Mouse (Mus musculus): ENCODE data around the gene Lypd6b. TPM values are rescaled to one million over a fixed set of nuclear protein-coding genes. Genes with fewer than 3 reads are reported as not detected.

The Lypd6b gene
- polyA plus RNA-seq, 1 experiment, result 0.20 TPM

DNA sequence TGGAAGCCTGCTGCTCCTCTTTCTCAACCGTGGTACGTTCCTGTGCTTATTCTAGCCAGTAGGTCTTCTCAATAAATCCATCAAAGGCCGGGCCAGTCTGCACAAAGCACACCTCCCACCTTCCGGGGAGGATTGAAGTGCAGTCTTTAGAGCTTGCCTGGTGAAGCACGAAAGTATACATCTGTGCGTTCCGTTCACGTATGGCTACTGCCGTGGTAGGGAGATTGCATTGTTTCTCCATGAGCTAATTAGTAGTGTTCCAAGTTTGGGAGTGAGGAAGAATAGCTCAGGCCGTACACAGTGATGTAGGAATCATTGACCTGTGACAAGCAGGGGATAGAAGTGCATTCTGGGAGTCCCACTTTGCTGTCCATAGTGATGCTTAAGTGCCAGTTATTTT lies 130.0 kb downstream of the Lypd6b start:
- Histone ChIP-seq H3K36me3 (ENCODE audit: control insufficient read depth, insufficient read depth, low read length) (no peaks in the 10 kb centered on the region), H3K4me1 (ENCODE audit: control insufficient read depth, insufficient read depth, low read length) (no peaks in the 10 kb centered on the region), H3K27ac (ENCODE audit: control insufficient read depth, insufficient read depth, low read depth, low read length) (no peak overlapping the region), H3K27me3 (ENCODE audit: control insufficient read depth, insufficient read depth, low read length) (no peaks in the 10 kb centered on the region), H3K4me3 (ENCODE audit: control insufficient read depth, low read depth, low read length) (no peak overlapping the region)
- no peak for TF ChIP-seq CTCF (IDR thresholded peaks at IDR 0.05; ENCODE audit: control insufficient read depth, insufficient read depth, insufficient replicate concordance, low read depth, low read length)
- TF ChIP-seq POLR2A (IDR thresholded peaks at IDR 0.05; ENCODE audit: control insufficient read depth, low read depth, low read length), result no peak

DNA sequence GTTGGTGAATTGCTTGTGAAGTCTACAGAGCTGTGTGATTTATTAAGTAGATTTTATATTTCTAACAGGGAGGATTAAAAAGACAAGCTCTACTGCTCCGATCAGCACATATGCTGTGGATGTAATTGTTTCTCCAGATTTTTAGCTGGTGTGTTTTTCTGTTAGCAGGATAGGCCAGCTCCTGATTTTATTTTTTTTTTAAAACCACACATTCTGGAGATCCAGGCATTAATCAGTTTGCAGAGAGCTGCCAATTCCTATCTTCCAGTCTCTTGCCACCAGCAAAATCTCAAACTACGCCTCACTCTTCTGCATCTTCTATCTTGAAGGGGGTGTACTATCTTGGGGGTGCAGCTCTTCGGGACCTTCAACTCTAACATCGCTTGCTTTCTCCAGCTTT lies 130.6 kb downstream of the Lypd6b start:
- H3K4me1 ChIP-seq (ENCODE audit: control insufficient read depth, insufficient read depth, low read length), result no peaks in the 10 kb centered on the region
- no peak overlapping the region for H3K4me3 ChIP-seq (ENCODE audit: control insufficient read depth, low read depth, low read length)
- H3K27ac ChIP-seq (ENCODE audit: control insufficient read depth, insufficient read depth, low read depth, low read length), result no peak overlapping the region
- TF ChIP-seq CTCF (IDR thresholded peaks at IDR 0.05; ENCODE audit: control insufficient read depth, insufficient read depth, insufficient replicate concordance, low read depth, low read length) (no peak), POLR2A (IDR thresholded peaks at IDR 0.05; ENCODE audit: control insufficient read depth, low read depth, low read length) (no peak)
- H3K27me3 ChIP-seq (ENCODE audit: control insufficient read depth, insufficient read depth, low read length), result no peaks in the 10 kb centered on the region
- no peaks in the 10 kb centered on the region for H3K36me3 ChIP-seq (ENCODE audit: control insufficient read depth, insufficient read depth, low read length)

DNA sequence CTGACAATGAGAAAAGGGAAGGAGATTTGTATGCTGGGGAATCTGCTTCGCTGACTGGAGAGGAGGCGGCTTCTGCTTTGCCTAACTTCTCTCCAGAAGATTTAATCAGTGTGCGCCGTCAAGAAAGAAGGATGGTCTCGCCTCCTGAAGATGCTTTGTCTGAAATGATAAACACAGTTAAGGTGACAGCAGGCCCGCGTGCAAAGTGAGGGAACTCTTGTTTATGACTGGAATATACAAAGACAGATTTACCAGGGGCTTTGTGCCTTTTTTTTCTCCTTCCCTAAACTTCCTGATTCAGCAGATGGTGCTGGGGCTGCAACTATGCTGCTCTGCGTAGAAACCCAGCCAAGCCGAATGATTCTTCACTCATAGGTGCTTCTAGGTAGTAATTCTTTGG lies 131.2 kb downstream of the Lypd6b start:
- Histone ChIP-seq H3K4me1 (ENCODE audit: control insufficient read depth, insufficient read depth, low read length) (no peaks in the 10 kb centered on the region), H3K27me3 (ENCODE audit: control insufficient read depth, insufficient read depth, low read length) (no peaks in the 10 kb centered on the region), H3K4me3 (ENCODE audit: control insufficient read depth, low read depth, low read length) (no peak overlapping the region), H3K36me3 (ENCODE audit: control insufficient read depth, insufficient read depth, low read length) (no peaks in the 10 kb centered on the region), H3K27ac (ENCODE audit: control insufficient read depth, insufficient read depth, low read depth, low read length) (no peak overlapping the region)
- TF ChIP-seq POLR2A (IDR thresholded peaks at IDR 0.05; ENCODE audit: control insufficient read depth, low read depth, low read length) (no peak), CTCF (IDR thresholded peaks at IDR 0.05; ENCODE audit: control insufficient read depth, insufficient read depth, insufficient replicate concordance, low read depth, low read length) (no peak)

DNA sequence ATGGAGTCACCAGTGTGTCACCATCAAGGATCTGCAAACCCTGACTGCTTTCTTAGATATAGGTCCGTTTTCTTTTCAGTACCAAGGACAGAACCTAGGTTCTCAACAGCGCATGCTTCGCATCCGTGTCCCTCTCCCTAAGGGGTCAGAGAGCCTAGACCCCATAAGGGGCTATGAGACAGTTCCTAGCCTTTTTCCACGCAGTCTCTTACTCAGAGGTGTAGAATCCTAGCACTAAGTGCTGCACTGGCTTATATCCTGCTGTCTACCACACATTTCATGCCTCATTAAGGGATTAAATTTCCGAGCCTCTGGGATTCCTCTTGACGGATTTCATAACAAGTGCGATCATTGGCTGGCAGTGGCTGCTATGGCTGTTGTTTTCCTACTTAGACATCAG lies 134.5 kb downstream of the Lypd6b start:
- no peaks in the 10 kb centered on the region for H3K36me3 ChIP-seq (ENCODE audit: control insufficient read depth, insufficient read depth, low read length)
- H3K27me3 ChIP-seq (ENCODE audit: control insufficient read depth, insufficient read depth, low read length), result no peaks in the 10 kb centered on the region
- no peak for TF ChIP-seq POLR2A (IDR thresholded peaks at IDR 0.05; ENCODE audit: control insufficient read depth, low read depth, low read length)
- no peak for TF ChIP-seq CTCF (IDR thresholded peaks at IDR 0.05; ENCODE audit: control insufficient read depth, insufficient read depth, insufficient replicate concordance, low read depth, low read length)

DNA sequence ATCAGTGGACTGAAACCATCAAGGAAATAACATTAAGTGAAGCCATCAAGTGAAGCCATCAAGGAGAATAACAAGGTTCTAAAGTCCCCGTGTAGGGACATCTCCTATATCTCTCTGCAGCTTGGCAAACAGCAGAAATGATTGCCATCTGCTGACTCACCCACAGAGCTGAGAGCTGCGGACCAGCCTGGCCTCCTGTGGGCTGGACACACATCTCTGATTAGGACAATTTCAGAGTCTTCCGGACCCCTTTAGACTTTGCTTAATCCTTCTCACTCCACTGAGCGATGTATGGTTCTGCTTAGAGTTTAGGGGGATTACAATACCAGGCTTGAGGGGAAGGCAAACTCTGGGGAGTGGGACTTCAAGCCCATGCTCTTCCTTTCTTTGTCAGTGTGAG lies 135.3 kb downstream of the Lypd6b start:
- no peaks in the 10 kb centered on the region for H3K36me3 ChIP-seq (ENCODE audit: control insufficient read depth, insufficient read depth, low read length)
- no peak overlapping the region for H3K4me3 ChIP-seq (ENCODE audit: control insufficient read depth, low read depth, low read length)
- TF ChIP-seq CTCF (IDR thresholded peaks at IDR 0.05; ENCODE audit: control insufficient read depth, insufficient read depth, insufficient replicate concordance, low read depth, low read length), result no peak
- TF ChIP-seq POLR2A (IDR thresholded peaks at IDR 0.05; ENCODE audit: control insufficient read depth, low read depth, low read length), result no peak

More for the DNA sequence above, 134.5 kb downstream of the Lypd6b start:
- Histone ChIP-seq H3K4me3 (ENCODE audit: control insufficient read depth, low read depth, low read length) (no peak overlapping the region), H3K27ac (ENCODE audit: control insufficient read depth, insufficient read depth, low read depth, low read length) (no peak overlapping the region), H3K4me1 (ENCODE audit: control insufficient read depth, insufficient read depth, low read length) (no peaks in the 10 kb centered on the region)

DNA sequence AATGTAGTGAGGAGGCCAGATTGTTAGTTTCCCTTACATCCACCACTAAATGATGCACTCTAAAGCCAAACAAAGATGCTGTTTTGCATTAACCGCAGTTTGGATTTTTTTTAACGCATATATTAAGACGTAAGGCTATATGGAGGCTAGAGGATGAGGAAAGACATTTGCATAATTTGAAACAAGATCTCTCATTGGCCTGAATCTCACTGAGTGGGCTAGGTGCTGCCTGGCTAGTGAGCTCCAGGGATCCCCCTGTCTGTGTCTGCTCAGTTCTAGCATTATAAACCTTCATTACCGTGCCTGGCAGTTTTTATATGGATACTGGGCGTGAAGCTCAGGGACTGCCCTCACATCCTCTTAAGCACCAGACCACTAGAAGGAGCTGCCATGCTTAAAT lies 138.7 kb downstream of the Lypd6b start:
- TF ChIP-seq CTCF (IDR thresholded peaks at IDR 0.05; ENCODE audit: control insufficient read depth, insufficient read depth, insufficient replicate concordance, low read depth, low read length), result no peak
- no peak for TF ChIP-seq POLR2A (IDR thresholded peaks at IDR 0.05; ENCODE audit: control insufficient read depth, low read depth, low read length)
- H3K36me3 ChIP-seq (ENCODE audit: control insufficient read depth, insufficient read depth, low read length), result no peaks in the 10 kb centered on the region
- no peak overlapping the region for H3K4me3 ChIP-seq (ENCODE audit: control insufficient read depth, low read depth, low read length)

More for the DNA sequence above, 135.3 kb downstream of the Lypd6b start:
- no peaks in the 10 kb centered on the region for H3K4me1 ChIP-seq (ENCODE audit: control insufficient read depth, insufficient read depth, low read length)
- no peaks in the 10 kb centered on the region for H3K27me3 ChIP-seq (ENCODE audit: control insufficient read depth, insufficient read depth, low read length)
- no peak overlapping the region for H3K27ac ChIP-seq (ENCODE audit: control insufficient read depth, insufficient read depth, low read depth, low read length)

DNA sequence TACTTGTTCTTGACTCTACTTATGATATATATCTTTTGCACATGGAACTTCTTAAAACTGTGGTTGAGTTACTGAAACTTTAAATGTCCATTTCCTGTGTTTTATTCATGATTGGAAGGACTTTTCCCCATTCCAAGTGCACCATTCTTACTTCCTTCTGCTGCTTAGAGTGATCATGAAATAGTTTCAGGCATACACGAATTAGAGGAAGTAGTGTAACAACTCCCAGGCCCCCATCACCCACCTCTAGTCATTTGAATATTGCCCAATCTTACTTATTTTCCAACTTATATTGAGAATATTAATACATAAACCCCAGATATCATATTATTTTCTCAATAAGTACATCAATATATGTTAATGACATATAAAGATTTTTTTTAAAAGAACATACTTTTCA lies 139.9 kb downstream of the Lypd6b start:
- Histone ChIP-seq H3K4me3 (ENCODE audit: control insufficient read depth, low read depth, low read length) (no peak overlapping the region), H3K4me1 (ENCODE audit: control insufficient read depth, insufficient read depth, low read length) (no peaks in the 10 kb centered on the region), H3K27me3 (ENCODE audit: control insufficient read depth, insufficient read depth, low read length) (no peaks in the 10 kb centered on the region), H3K36me3 (ENCODE audit: control insufficient read depth, insufficient read depth, low read length) (no peaks in the 10 kb centered on the region), H3K27ac (ENCODE audit: control insufficient read depth, insufficient read depth, low read depth, low read length) (no peak overlapping the region)
- TF ChIP-seq CTCF (IDR thresholded peaks at IDR 0.05; ENCODE audit: control insufficient read depth, insufficient read depth, insufficient replicate concordance, low read depth, low read length), result no peak
- TF ChIP-seq POLR2A (IDR thresholded peaks at IDR 0.05; ENCODE audit: control insufficient read depth, low read depth, low read length), result no peak

More for the DNA sequence above, 138.7 kb downstream of the Lypd6b start:
- Histone ChIP-seq H3K27ac (ENCODE audit: control insufficient read depth, insufficient read depth, low read depth, low read length) (no peak overlapping the region), H3K4me1 (ENCODE audit: control insufficient read depth, insufficient read depth, low read length) (no peaks in the 10 kb centered on the region), H3K27me3 (ENCODE audit: control insufficient read depth, insufficient read depth, low read length) (no peaks in the 10 kb centered on the region)

DNA sequence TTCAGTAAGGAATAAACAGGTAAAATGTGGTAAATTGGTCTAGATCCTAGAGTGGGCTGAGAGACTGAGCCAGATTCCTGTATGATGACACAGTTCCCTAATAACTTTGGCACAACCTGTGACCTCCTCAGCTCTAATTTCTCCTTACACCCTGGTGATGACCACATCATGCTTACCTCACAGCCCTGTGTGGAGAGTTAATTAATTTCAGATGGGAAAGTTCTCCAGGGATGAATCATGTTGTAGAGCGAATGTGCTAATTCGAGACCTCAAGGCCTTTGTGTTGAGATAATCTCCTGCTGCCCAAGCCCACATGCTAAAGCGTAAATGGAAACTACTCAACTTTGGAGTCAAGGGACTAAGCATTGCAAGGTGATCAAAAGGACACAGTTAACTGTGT lies 142.4 kb downstream of the Lypd6b start:
- Histone ChIP-seq H3K27me3 (ENCODE audit: control insufficient read depth, insufficient read depth, low read length) (no peaks in the 10 kb centered on the region), H3K36me3 (ENCODE audit: control insufficient read depth, insufficient read depth, low read length) (no peaks in the 10 kb centered on the region), H3K4me1 (ENCODE audit: control insufficient read depth, insufficient read depth, low read length) (no peaks in the 10 kb centered on the region), H3K27ac (ENCODE audit: control insufficient read depth, insufficient read depth, low read depth, low read length) (no peak overlapping the region), H3K4me3 (ENCODE audit: control insufficient read depth, low read depth, low read length) (no peak overlapping the region)
- no peak for TF ChIP-seq CTCF (IDR thresholded peaks at IDR 0.05; ENCODE audit: control insufficient read depth, insufficient read depth, insufficient replicate concordance, low read depth, low read length)
- TF ChIP-seq POLR2A (IDR thresholded peaks at IDR 0.05; ENCODE audit: control insufficient read depth, low read depth, low read length), result no peak

Data from testis, adult 2 months (tissue).